Mouse (Mus musculus): Measurements from ENCODE around the gene Chrm4. TPM values are rescaled to one million over a fixed set of nuclear protein-coding genes. Genes with fewer than 3 reads are reported as not detected.
A peak's percentile ranks its signal among the peaks of the same experiment; 100 is the strongest.

The Chrm4 gene
- polyA plus RNA-seq, 1 experiment from 2014 or later, result 0.57 TPM

- Histone ChIP-seq H3K36me3 (replicated peaks) (0 out of 2 replicates have a peak, but pooled peaks cover under 1% of the 10 kb centered on the region), H3K27ac (no peak overlapping the region), H3K9me3 (no peaks in the 10 kb centered on the region), H3K4me3 (no peak overlapping the region), H3K27me3 (replicated peaks) (peaks cover 56% of the 10 kb centered on the region), H3K4me2 (no peak overlapping the region), H3K9ac (no peak overlapping the region), H3K4me1 (peaks cover 28% of the 10 kb centered on the region)
- no peak for ATAC-seq (replicated peaks)
- 50% methylated on average over 1 of the region's 1 CpGs for WGBS
Measured at GRCm38 (mm10) chr2:91924726-91925125, 2.3 kb upstream of the Chrm4 start.

GRCm38 (mm10) chr2:91925442-91925841 lies 1.6 kb upstream of the Chrm4 start:
- Histone ChIP-seq H3K9me3 (no peaks in the 10 kb centered on the region), H3K9ac (no peak overlapping the region), H3K27me3 (replicated peaks) (peaks cover 52% of the 10 kb centered on the region), H3K4me3 (no peak overlapping the region), H3K27ac (no peak overlapping the region), H3K4me2 (no peak overlapping the region), H3K36me3 (replicated peaks) (no peaks in the 10 kb centered on the region), H3K4me1 (peaks cover 33% of the 10 kb centered on the region)
- WGBS, result 91% methylated on average over 15 of the region's 15 CpGs
- no peak for ATAC-seq (replicated peaks)

- Histone ChIP-seq H3K4me3 (no peak overlapping the region), H3K36me3 (replicated peaks) (no peaks in the 10 kb centered on the region), H3K27me3 (replicated peaks) (peaks cover 27% of the 10 kb centered on the region), H3K9ac (no peak overlapping the region), H3K4me2 (no peak overlapping the region), H3K4me1 (peaks cover 41% of the 10 kb centered on the region), H3K27ac (no peak overlapping the region), H3K9me3 (no peaks in the 10 kb centered on the region)
- WGBS, result 47% methylated on average over 34 of the region's 34 CpGs
- no peak for ATAC-seq (replicated peaks)
Measured at GRCm38 (mm10) chr2:91927826-91928533, 931 bp downstream of the Chrm4 start.

GRCm38 (mm10) chr2:91928534-91929350 lies 1.7 kb downstream of the Chrm4 start:
- H3K9ac ChIP-seq, result no peak overlapping the region
- H3K27me3 ChIP-seq (replicated peaks), result peaks cover 19% of the 10 kb centered on the region
- WGBS, result 79% methylated on average over 23 of the region's 23 CpGs
- no peak overlapping the region for H3K27ac ChIP-seq
- H3K4me3 ChIP-seq, result no peak overlapping the region
- H3K9me3 ChIP-seq, result no peaks in the 10 kb centered on the region
- H3K4me2 ChIP-seq, result no peak overlapping the region
- H3K36me3 ChIP-seq (replicated peaks), result no peaks in the 10 kb centered on the region
- ATAC-seq (replicated peaks), result no peak
- peaks cover 35% of the 10 kb centered on the region for H3K4me1 ChIP-seq

- no peak overlapping the region for H3K9ac ChIP-seq
- 36% methylated on average over 3 of the region's 3 CpGs for WGBS
- H3K4me3 ChIP-seq, result peak overlapping the region; percentile 51
- no peak for ATAC-seq (replicated peaks)
- H3K4me1 ChIP-seq, result peaks cover 32% of the 10 kb centered on the region
- H3K4me2 ChIP-seq, result peak overlapping the region; percentile 82
- H3K27ac ChIP-seq, result no peak overlapping the region
- H3K36me3 ChIP-seq (replicated peaks), result no peaks in the 10 kb centered on the region
- H3K27me3 ChIP-seq (replicated peaks), result peaks cover 14% of the 10 kb centered on the region
- no peaks in the 10 kb centered on the region for H3K9me3 ChIP-seq
Measured at GRCm38 (mm10) chr2:91929455-91929854, 2.4 kb downstream of the Chrm4 start.

- Histone ChIP-seq H3K4me3 (peak overlapping the region; percentile 51), H3K9ac (no peak overlapping the region), H3K27ac (no peak overlapping the region), H3K27me3 (replicated peaks) (peaks cover 9% of the 10 kb centered on the region), H3K9me3 (no peaks in the 10 kb centered on the region), H3K4me2 (peak overlapping the region; percentile 82), H3K36me3 (replicated peaks) (no peaks in the 10 kb centered on the region), H3K4me1 (peaks cover 32% of the 10 kb centered on the region)
- ATAC-seq (replicated peaks), result no peak
- WGBS, result 5% methylated on average over 12 of the region's 12 CpGs
Measured at GRCm38 (mm10) chr2:91929936-91930335, 2.9 kb downstream of the Chrm4 start.

GRCm38 (mm10) chr2:91930761-91931291 lies 3.8 kb downstream of the Chrm4 start:
- Histone ChIP-seq H3K4me2 (peak overlapping the region; percentile 82), H3K36me3 (replicated peaks) (no peaks in the 10 kb centered on the region), H3K4me1 (peaks cover 32% of the 10 kb centered on the region), H3K27ac (peak overlapping the region; percentile 67), H3K9ac (peak overlapping the region; percentile 46), H3K4me3 (peak overlapping the region; percentile 51), H3K27me3 (replicated peaks) (0 out of 2 replicates have a peak, but pooled peaks cover 3% of the 10 kb centered on the region), H3K9me3 (no peaks in the 10 kb centered on the region)
- ATAC-seq (replicated peaks), result 0 out of 2 replicates have a peak, but pooled peaks have one; percentile 2
- whole genome bisulfite sequencing, result 2% methylated on average over 23 of the region's 23 CpGs

- Histone ChIP-seq H3K9me3 (no peaks in the 10 kb centered on the region), H3K4me2 (peak overlapping the region; percentile 82), H3K9ac (peak overlapping the region; percentile 46), H3K27ac (peak overlapping the region; percentile 67), H3K36me3 (replicated peaks) (peaks cover 5% of the 10 kb centered on the region; the same call in 1 of the 2 replicates), H3K4me1 (peaks cover 32% of the 10 kb centered on the region), H3K4me3 (peak overlapping the region; percentile 51), H3K27me3 (replicated peaks) (no peaks in the 10 kb centered on the region)
- 1% methylated on average over 49 of the region's 50 CpGs for WGBS
- peak; percentile 79 for ATAC-seq (replicated peaks)
Measured at GRCm38 (mm10) chr2:91931328-91932159, 4.5 kb downstream of the Chrm4 start.

- Histone ChIP-seq H3K4me3 (peak within 1 kb of the TSS; percentile 51), H3K27me3 (replicated peaks) (no peaks in the 10 kb centered on the region), H3K4me2 (peak within 1 kb of the TSS; percentile 82), H3K27ac (peak within 1 kb of the TSS; percentile 67), H3K4me1 (peaks cover 32% of the 10 kb centered on the region), H3K9me3 (no peaks in the 10 kb centered on the region), H3K36me3 (replicated peaks) (peaks cover 12% of the 10 kb centered on the region), H3K9ac (peak within 1 kb of the TSS; percentile 46)
- peak; percentile 1; the same call in 1 of the 2 replicates for ATAC-seq (replicated peaks)
- WGBS, result 5% methylated on average over 16 of the region's 16 CpGs
Measured at GRCm38 (mm10) chr2:91932160-91932711, 5.2 kb downstream of the Chrm4 start, which contains the start of gene Mdk. Gene Mdk (minus strand): TSS chr2:91932297.

- no peak for ATAC-seq (replicated peaks)
- no peaks in the 10 kb centered on the region for H3K9me3 ChIP-seq
- WGBS, result 20% methylated on average over 6 of the region's 6 CpGs
- H3K27me3 ChIP-seq (replicated peaks), result no peaks in the 10 kb centered on the region
- no peak overlapping the region for H3K9ac ChIP-seq
- no peak overlapping the region for H3K4me2 ChIP-seq
- no peak overlapping the region for H3K4me3 ChIP-seq
- no peak overlapping the region for H3K27ac ChIP-seq
- peaks cover 32% of the 10 kb centered on the region for H3K4me1 ChIP-seq
- peaks cover 18% of the 10 kb centered on the region for H3K36me3 ChIP-seq (replicated peaks)
Measured at GRCm38 (mm10) chr2:91932737-91933350, 5.8 kb downstream of the Chrm4 start.

- H3K36me3 ChIP-seq (replicated peaks), result peaks cover 20% of the 10 kb centered on the region
- 38% methylated on average over 9 of the region's 9 CpGs for WGBS
- H3K9me3 ChIP-seq, result no peaks in the 10 kb centered on the region
- no peak for ATAC-seq (replicated peaks)
- no peak overlapping the region for H3K4me3 ChIP-seq
- H3K4me1 ChIP-seq, result peaks cover 32% of the 10 kb centered on the region
- H3K9ac ChIP-seq, result no peak overlapping the region
- no peak overlapping the region for H3K27ac ChIP-seq
- H3K4me2 ChIP-seq, result no peak overlapping the region
- H3K27me3 ChIP-seq (replicated peaks), result no peaks in the 10 kb centered on the region
Measured at GRCm38 (mm10) chr2:91933471-91933870, 6.4 kb downstream of the Chrm4 start.
